Mouse (Mus musculus) spleen, adult 2 months (tissue): Measurements from ENCODE around the gene Ldoc1. TPM values are rescaled to one million over a fixed set of nuclear protein-coding genes. Genes with fewer than 3 reads are reported as not detected.

ENCODE experiments used
- DNase-seq, 2 experiments: peaks; one replicate each; pipeline versions ENCODE4 v3.0.0 to v3.0.0-alpha.2; 2012 to 2021; ENCODE audit warnings: low spot score in 2 of 2, low read depth in 1 of 2
- H3K27ac ChIP-seq: fragments of 200-500 bp; 2 replicates; pipeline ENCODE4 v1.5.1; 2012; ENCODE audit warnings: low read length, inconsistent platforms; ENCODE audit not compliant: insufficient read depth
- H3K27me3 ChIP-seq: fragments of 200-500 bp; 2 replicates; pipeline ENCODE4 v1.6.1; 2012; ENCODE audit warnings: mild to moderate bottlenecking, moderate library complexity, low read length, inconsistent platforms; ENCODE audit not compliant: control insufficient read depth, insufficient read depth
- H3K36me3 ChIP-seq: fragments of 200-500 bp; 2 replicates; pipeline ENCODE4 v1.6.1; 2012; ENCODE audit warnings: mild to moderate bottlenecking, low read length, inconsistent platforms; ENCODE audit not compliant: control insufficient read depth, insufficient read depth
- H3K4me1 ChIP-seq: fragments of 200-500 bp; 2 replicates; pipeline ENCODE4 v1.6.1; 2011; ENCODE audit warnings: inconsistent platforms; ENCODE audit not compliant: control insufficient read depth, insufficient read depth, insufficient read length
- H3K4me3 ChIP-seq: fragments of 200-500 bp; 2 replicates; pipeline ENCODE4 v1.5.1; 2011; ENCODE audit warnings: mild to moderate bottlenecking, inconsistent platforms; ENCODE audit not compliant: insufficient read depth, insufficient read length; ENCODE audit errors: extremely low read depth
- CTCF ChIP-seq: fragments of 200-500 bp; IDR thresholded peaks from 2 replicates; pipeline ENCODE4 v1.5.1; 2011; ENCODE audit warnings: mild to moderate bottlenecking, inconsistent platforms; ENCODE audit not compliant: insufficient read depth, insufficient read length, insufficient replicate concordance; ENCODE audit errors: extremely low read depth
- POLR2A ChIP-seq: fragments of 200-500 bp; IDR thresholded peaks from 2 replicates; pipeline ENCODE4 v1.6.1; 2011; ENCODE audit warnings: low read depth, low read length, inconsistent platforms
- WGBS: fragments of 180-500 bp; shearing (Covaris S2); methylation state at CpG from one replicate; pipeline ENCODE4 v1.1.7; 2018; 5-methylcytosine and 5-hydroxymethylcytosine counted together
- polyA plus RNA-seq: library from polyadenylated mRNA; depleted of rRNA; stranded (reverse); fragments of >200 nt; gene quantifications from 2 replicates; pipeline ENCODE4 v1.2.3, GENCODE M21; 2012; rRNA removed

Ldoc1 gene
- not detected in 2 replicates for polyA plus RNA-seq

GRCm38 (mm10) chrX:61709302-61710033 is at the start of gene Ldoc1:
Gene Ldoc1, plus strand, starts transcription at chrX:61709497.
- Histone ChIP-seq H3K4me1 (no peaks in the 10 kb centered on the region), H3K4me3 (no peak within 1 kb of the TSS), H3K36me3 (no peaks in the 10 kb centered on the region), H3K27me3 (no peaks in the 10 kb centered on the region), H3K27ac (no peak within 1 kb of the TSS)
- no peak for DNase-seq
- 51% methylated on average over 34 of the region's 34 CpGs for WGBS
- TF ChIP-seq CTCF (no peak), POLR2A (no peak)

- no peak for DNase-seq
- Histone ChIP-seq H3K27ac (no peak overlapping the region), H3K36me3 (no peaks in the 10 kb centered on the region), H3K4me3 (no peak overlapping the region), H3K4me1 (no peaks in the 10 kb centered on the region), H3K27me3 (no peaks in the 10 kb centered on the region)
- no peak for TF ChIP-seq CTCF
- no peak for TF ChIP-seq POLR2A
- 83% methylated on average over 6 of the region's 7 CpGs for WGBS
These were observed 834 bp downstream of the Ldoc1 start for GRCm38 (mm10) chrX:61710131-61710530.

GRCm38 (mm10) chrX:61722281-61723028 is 13.2 kb downstream of the Ldoc1 start:
- WGBS = 20% methylated on average over 12 of the region's 12 CpGs
- peak in 1 of 2 experiments; percentile 18 for DNase-seq
- H3K36me3 ChIP-seq = no peaks in the 10 kb centered on the region
- TF ChIP-seq CTCF = no peak
- H3K4me3 ChIP-seq = no peak overlapping the region; the same call in 1 of the 2 replicates
- H3K27ac ChIP-seq = peak overlapping the region; percentile 61
- H3K4me1 ChIP-seq = no peaks in the 10 kb centered on the region
- H3K27me3 ChIP-seq = no peaks in the 10 kb centered on the region

- TF ChIP-seq POLR2A = no peak
- Histone ChIP-seq H3K27ac (peak overlapping the region; percentile 61), H3K36me3 (no peaks in the 10 kb centered on the region), H3K27me3 (no peaks in the 10 kb centered on the region), H3K4me1 (no peaks in the 10 kb centered on the region), H3K4me3 (no peak overlapping the region; the same call in 1 of the 2 replicates)
- DNase-seq = no peak
- WGBS = 58% methylated on average over 9 of the region's 9 CpGs
These were observed 14.0 kb downstream of the Ldoc1 start for GRCm38 (mm10) chrX:61723029-61723980.

- Histone ChIP-seq H3K36me3 (no peaks in the 10 kb centered on the region), H3K4me3 (no peak overlapping the region), H3K27me3 (no peaks in the 10 kb centered on the region), H3K4me1 (no peaks in the 10 kb centered on the region), H3K27ac (no peak overlapping the region)
- no peak for DNase-seq
- 62% methylated on average over 2 of the region's 2 CpGs for WGBS
- TF ChIP-seq CTCF (no peak), POLR2A (no peak)
These were observed 18.4 kb downstream of the Ldoc1 start for GRCm38 (mm10) chrX:61727516-61728310.
